Mouse (Mus musculus) retina, embryonic 14.5 days (tissue): Measurements from ENCODE around the gene Cracr2b.

Experiments
- DNase-seq: peaks from one replicate; pipeline ENCODE4 v3.0.0-alpha.2; 2015; ENCODE audit warnings: low spot score

The Cracr2b gene

GRCm38 (mm10) chr7:141454967-141455551 lies 5.8 kb upstream of the Cracr2b start, which contains the start of gene Pnpla2:
Pnpla2 (plus strand) TSS chr7:141455198.
- peak; percentile 95 for DNase-seq

GRCm38 (mm10) chr7:141455610-141456314 lies 5.1 kb upstream of the Cracr2b start:
- DNase-seq = peak; percentile 69

GRCm38 (mm10) chr7:141456739-141457138 lies 4.2 kb upstream of the Cracr2b start:
- no peak for DNase-seq

- no peak for DNase-seq
Observed at GRCm38 (mm10) chr7:141457236-141457635, 3.7 kb upstream of the Cracr2b start.

- peak; percentile 70 for DNase-seq
Observed at GRCm38 (mm10) chr7:141457986-141458660, 2.8 kb upstream of the Cracr2b start.

GRCm38 (mm10) chr7:141458661-141459060 lies 2.2 kb upstream of the Cracr2b start:
- no peak for DNase-seq

- DNase-seq = no peak
Observed at GRCm38 (mm10) chr7:141459301-141459711, 1.6 kb upstream of the Cracr2b start.

GRCm38 (mm10) chr7:141460001-141460390 lies 898 bp upstream of the Cracr2b start:
- no peak for DNase-seq

GRCm38 (mm10) chr7:141461521-141462332 lies 833 bp downstream of the Cracr2b start:
- DNase-seq = no peak

GRCm38 (mm10) chr7:141462333-141462821 lies 1.5 kb downstream of the Cracr2b start:
- DNase-seq = no peak

- no peak for DNase-seq
Observed at GRCm38 (mm10) chr7:141463824-141464602, 3.1 kb downstream of the Cracr2b start.

GRCm38 (mm10) chr7:141464603-141465201 lies 3.8 kb downstream of the Cracr2b start:
- DNase-seq = no peak

- no peak for DNase-seq
Observed at GRCm38 (mm10) chr7:141465388-141466044, 4.6 kb downstream of the Cracr2b start.

- DNase-seq = no peak
Observed at GRCm38 (mm10) chr7:141466045-141466394, 5.1 kb downstream of the Cracr2b start.

- no peak for DNase-seq
Observed at GRCm38 (mm10) chr7:141466607-141467148, 5.8 kb downstream of the Cracr2b start.

GRCm38 (mm10) chr7:141467230-141468030 lies 6.5 kb downstream of the Cracr2b start, which contains the start of gene Cd151:
Cd151 (plus strand) TSS chr7:141467392.
- DNase-seq = peak; percentile 73

GRCm38 (mm10) chr7:141468164-141468521 lies 7.2 kb downstream of the Cracr2b start:
- no peak for DNase-seq

- peak; percentile 82 for DNase-seq
Observed at GRCm38 (mm10) chr7:141468522-141469211, 7.8 kb downstream of the Cracr2b start.

- DNase-seq = no peak
Observed at GRCm38 (mm10) chr7:141469352-141469751, 8.5 kb downstream of the Cracr2b start.
